Mouse (Mus musculus) left cerebral cortex, adult 6 months (tissue): ENCODE results near the gene Slc22a16. TPM values are rescaled to one million over a fixed set of nuclear protein-coding genes. Genes with fewer than 3 reads are reported as not detected.

Experiments
- long read RNA-seq, 2 experiments: library from polyadenylated mRNA; unstranded; transcript quantifications; one replicate each; pipeline ENCODE4 v2.0.0; 2019 to 2020
- polyA plus RNA-seq: library from polyadenylated mRNA; unstranded; fragments of <200 nt; fragmentation: Nextera tagmentation; gene quantifications from 2 replicates; pipeline ENCODE4 v1.2.3, GENCODE M21; 2021

The Slc22a16 gene
- polyA plus RNA-seq = not detected in 2 replicates
- long read RNA-seq, experiment 1 = 0 reads
- long read RNA-seq, experiment 2 = 0 reads

GRCm38 (mm10) chr10:40570036-40570435 is at the start of gene Slc22a16:
TSS of gene Slc22a16 (plus strand) at chr10:40570336.

GRCm38 (mm10) chr10:40629656-40630311 is 59.6 kb downstream of the Slc22a16 start, which contains the start of gene Ddo:
TSS of gene Ddo (plus strand) at chr10:40630011.

Other genes with a start within 250 kb of the Slc22a16 start
- 8.1 and 8.4 TPM in 2 replicates for gene Cdk19, start 230.8 kb upstream of the Slc22a16 start, polyA plus RNA-seq
- 7.8 and 8.2 TPM in 2 replicates for gene Ddo, start 59.7 kb downstream of the Slc22a16 start, polyA plus RNA-seq
- 1.6 and 2.4 TPM in 2 replicates for gene Mettl24, start 112.9 kb downstream of the Slc22a16 start, polyA plus RNA-seq